Mouse (Mus musculus) embryo, embryonic 11.5 days (tissue): ENCODE data around the gene Npas1.

ENCODE experiments used
- DNase-seq: peaks from one replicate; pipeline ENCODE4 v3.0.0-alpha.2; 2012; ENCODE audit warnings: low read depth, low spot score

The Npas1 gene

GRCm38 (mm10) chr7:16418713-16419112, 58.8 kb downstream of the Npas1 start:
- DNase-seq: no peak

GRCm38 (mm10) chr7:16417141-16417771, 60.3 kb downstream of the Npas1 start:
- DNase-seq: no peak

- no peak for DNase-seq
Observed at GRCm38 (mm10) chr7:16415426-16415825, 62.1 kb downstream of the Npas1 start.

GRCm38 (mm10) chr7:16412930-16413329, 64.6 kb downstream of the Npas1 start:
- no peak for DNase-seq

- no peak for DNase-seq
Observed at GRCm38 (mm10) chr7:16412220-16412896, 65.2 kb downstream of the Npas1 start.

- no peak for DNase-seq
Observed at GRCm38 (mm10) chr7:16411100-16411499, 66.4 kb downstream of the Npas1 start.

- no peak for DNase-seq
Observed at GRCm38 (mm10) chr7:16406978-16407377, 70.5 kb downstream of the Npas1 start.
